Mouse (Mus musculus) gastrocnemius, postnatal 10 days (tissue): ENCODE measurements at regions not wholly inside any gene's neighbourhood (a gene's known extent, or its start where the extent isn't known, plus 50 kb on each side); places are given as distances from the start of the nearest gene placed in this dataset.

Source experiments
- DNase-seq: peaks from one replicate; pipeline ENCODE4 v3.0.0; 2021; ENCODE audit warnings: mixed read lengths

GRCm38 (mm10) chr3:115766153-115766552, 51.3 kb upstream of the S1pr1 start:
- no peak for DNase-seq

DNA sequence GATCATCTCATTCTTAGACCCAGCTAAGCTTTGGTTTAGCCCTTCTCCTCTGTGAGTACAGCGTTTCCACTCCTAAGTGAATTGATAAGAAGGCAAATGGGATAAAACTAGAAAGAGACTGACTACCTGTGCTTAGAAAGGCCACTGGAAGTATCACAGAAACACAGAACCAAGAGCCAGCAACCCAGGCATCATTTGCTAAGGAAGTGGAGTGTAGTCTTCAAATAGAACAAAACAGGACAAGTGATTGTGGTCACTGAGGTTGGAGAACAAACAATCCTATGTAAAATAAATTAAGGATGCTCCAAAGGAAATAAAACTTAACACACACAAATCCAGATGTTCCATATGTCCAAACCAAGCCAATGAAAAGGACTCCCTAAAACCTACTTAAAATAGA, 53.4 kb upstream of the S1pr1 start:
- no peak for DNase-seq

- no peak for DNase-seq
These were observed 54.1 kb upstream of the S1pr1 start for GRCm38 (mm10) chr3:115768761-115769530.

- no peak for DNase-seq
These were observed 57.8 kb upstream of the S1pr1 start for GRCm38 (mm10) chr3:115772676-115773075.

- DNase-seq: no peak
These were observed 59.4 kb upstream of the S1pr1 start for GRCm38 (mm10) chr3:115774321-115774720.

GRCm38 (mm10) chr3:115774723-115775122, 59.9 kb upstream of the S1pr1 start:
- no peak for DNase-seq

- DNase-seq: no peak
These were observed 64.4 kb upstream of the S1pr1 start for GRCm38 (mm10) chr3:115779144-115779890.

DNA sequence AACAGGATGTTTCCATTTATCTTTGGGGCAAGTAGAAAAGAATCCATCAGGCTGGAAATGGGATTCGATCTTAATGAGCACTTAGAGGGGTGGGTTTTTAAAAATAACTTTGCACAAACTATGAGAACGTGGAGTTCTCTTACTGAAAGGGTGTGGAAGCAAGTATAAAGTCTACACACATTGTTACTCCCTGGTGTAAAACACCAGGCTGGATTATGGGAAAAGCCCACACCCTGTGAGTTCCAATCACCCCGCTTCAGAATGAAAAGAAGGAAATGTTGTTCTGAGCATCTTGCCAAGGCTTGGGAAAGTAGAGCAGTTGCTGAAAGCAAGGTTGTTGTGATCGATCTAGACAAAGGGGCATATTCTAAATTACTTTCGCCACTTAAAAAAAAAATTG, 65.0 kb upstream of the S1pr1 start:
- no peak for DNase-seq

DNA sequence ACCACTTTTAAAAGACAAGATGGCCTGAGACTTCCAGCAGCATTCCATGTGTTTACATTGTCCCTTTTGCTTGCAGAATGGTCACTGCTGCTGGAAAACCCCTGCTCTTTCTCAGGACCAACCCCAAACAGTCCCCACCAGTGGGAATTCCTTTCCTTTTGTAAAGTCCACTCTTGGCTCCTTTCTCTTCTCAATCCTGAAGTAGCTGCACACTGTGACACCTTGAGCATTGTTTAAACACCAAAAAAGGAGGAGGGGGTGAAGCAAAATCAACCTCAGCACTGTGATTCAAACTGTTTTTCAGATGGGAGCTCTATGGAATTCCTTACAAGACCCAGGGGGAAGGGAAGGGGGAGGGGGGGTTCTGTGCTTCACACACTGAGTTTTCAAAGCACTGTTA, 67.9 kb upstream of the S1pr1 start:
- DNase-seq: no peak

- DNase-seq: no peak
These were observed 72.5 kb upstream of the S1pr1 start for GRCm38 (mm10) chr3:115787360-115787759.

- no peak for DNase-seq
These were observed 73.7 kb upstream of the S1pr1 start for GRCm38 (mm10) chr3:115788525-115788924.

- no peak for DNase-seq
These were observed 74.2 kb upstream of the S1pr1 start for GRCm38 (mm10) chr3:115789063-115789462.

DNA sequence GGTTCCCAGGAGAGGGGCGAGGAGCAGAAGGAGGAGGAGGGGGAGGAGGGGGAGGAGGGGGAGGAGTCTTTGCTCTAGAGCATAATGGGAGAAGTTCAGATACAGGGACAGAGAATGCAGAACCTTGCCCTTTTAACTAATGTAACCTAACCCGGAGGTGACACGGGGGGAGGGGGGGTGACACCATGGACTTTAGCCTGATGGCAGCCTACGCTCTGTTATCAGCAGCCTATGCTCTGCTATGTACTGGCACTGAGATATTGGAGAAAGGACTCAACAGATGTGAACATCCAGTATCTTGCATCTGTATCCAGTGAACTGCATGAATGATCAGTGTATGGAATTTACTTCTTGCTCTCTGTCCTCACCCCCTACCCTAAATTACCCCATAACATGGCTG, 77.7 kb upstream of the S1pr1 start:
- DNase-seq: no peak

- no peak for DNase-seq
These were observed 78.6 kb upstream of the S1pr1 start for GRCm38 (mm10) chr3:115793344-115794059.

- no peak for DNase-seq
These were observed 84.5 kb upstream of the S1pr1 start for GRCm38 (mm10) chr3:115799326-115799725.

DNA sequence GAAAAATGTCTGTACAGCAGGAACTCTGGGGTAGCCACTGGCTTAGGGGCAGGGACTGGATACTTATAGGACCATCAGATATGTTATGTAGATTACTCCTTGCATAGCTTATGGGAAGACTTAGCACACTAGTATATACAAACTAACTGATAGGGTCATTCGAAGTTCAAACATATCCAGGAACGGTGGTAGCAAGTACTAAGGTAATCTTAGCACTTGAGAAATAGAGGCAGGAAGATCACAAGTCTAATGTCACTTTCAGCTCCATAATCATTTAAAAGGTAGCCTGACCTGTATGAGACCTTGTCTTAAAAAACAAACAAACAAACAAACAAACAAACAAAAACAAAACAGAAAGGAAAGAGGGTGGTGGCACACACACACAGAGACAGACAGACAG, 85.1 kb upstream of the S1pr1 start:
- no peak for DNase-seq

GRCm38 (mm10) chr3:115800873-115801272, 86.0 kb upstream of the S1pr1 start:
- DNase-seq: no peak

DNA sequence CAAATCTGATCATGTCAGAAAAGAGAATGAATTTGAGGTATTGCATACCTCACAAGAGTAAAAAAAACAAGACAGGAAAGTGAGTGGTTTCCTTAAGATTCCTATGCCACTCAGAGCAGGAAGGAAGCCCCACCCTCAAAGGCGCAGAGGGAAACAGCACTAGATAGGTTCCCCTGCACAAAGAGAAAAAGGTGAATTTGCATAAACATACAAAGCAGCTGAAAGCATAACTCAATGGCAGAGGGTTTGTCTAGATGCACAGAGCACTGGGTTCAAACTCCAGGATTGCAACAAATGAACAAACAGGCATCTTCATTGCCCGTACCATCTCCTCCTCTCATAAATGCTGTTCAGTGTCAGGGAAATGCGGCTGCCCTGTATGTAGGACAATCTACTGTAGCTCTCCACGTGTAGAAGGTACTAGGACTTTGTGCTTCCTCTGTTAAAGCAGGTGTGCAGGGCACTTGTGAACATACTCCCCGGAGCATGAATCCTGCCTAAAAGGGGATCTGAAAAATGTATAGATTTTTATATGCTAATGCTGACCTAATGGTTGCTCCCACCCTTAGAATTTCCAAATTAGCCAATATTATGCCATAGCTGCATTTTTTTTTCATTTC, 85.9 kb upstream of the Dph5 start:
- no peak for DNase-seq

- DNase-seq: no peak
These were observed 83.0 kb upstream of the Dph5 start for GRCm38 (mm10) chr3:115804616-115805015.

GRCm38 (mm10) chr3:115807032-115807431, 80.6 kb upstream of the Dph5 start:
- DNase-seq: no peak

- DNase-seq: no peak
These were observed 72.5 kb upstream of the Dph5 start for GRCm38 (mm10) chr3:115815168-115815567.

- peak; percentile 6 for DNase-seq
These were observed 72.0 kb upstream of the Dph5 start for GRCm38 (mm10) chr3:115815571-115816156.
